Mouse (Mus musculus): ENCODE measurements around the gene Eif3i. TPM values are rescaled to one million over a fixed set of nuclear protein-coding genes. Genes with fewer than 3 reads are reported as not detected.
"Not testable (repeated sequence)": the region's sequence is repeated elsewhere in the genome, so short reads cannot be mapped to it uniquely, and the experiment has no call there.

Gene Eif3i
- total RNA-seq, 4 experiments from 2014 or later: 142 to 156 (median 148) TPM

- peak in 1 of 2 experiments; percentile 35 for DNase-seq (ENCODE audit: low spot score in 2 of 2)
Measured at GRCm38 (mm10) chr4:129576863-129577491, 23.5 kb downstream of the Eif3i start.

GRCm38 (mm10) chr4:129575171-129575844 lies 25.1 kb downstream of the Eif3i start:
- no peak for DNase-seq (ENCODE audit: low spot score in 2 of 2)

- DNase-seq (ENCODE audit: low spot score in 2 of 2): no peak
Measured at GRCm38 (mm10) chr4:129573430-129573829, 27.0 kb downstream of the Eif3i start, which contains the start of gene Lck. Lck (minus strand) TSS chr4:129573641.

GRCm38 (mm10) chr4:129573093-129573370 lies 27.4 kb downstream of the Eif3i start:
- no peak for DNase-seq (ENCODE audit: low spot score in 2 of 2)

- DNase-seq (ENCODE audit: low spot score in 2 of 2): no peak
Measured at GRCm38 (mm10) chr4:129572236-129573092, 28.0 kb downstream of the Eif3i start.

- DNase-seq (ENCODE audit: low spot score in 2 of 2): no peak
Measured at GRCm38 (mm10) chr4:129571551-129572084, 28.8 kb downstream of the Eif3i start.

- no peak for DNase-seq (ENCODE audit: low spot score in 2 of 2)
Measured at GRCm38 (mm10) chr4:129570028-129570427, 30.4 kb downstream of the Eif3i start.

GRCm38 (mm10) chr4:129568366-129568765 lies 32.1 kb downstream of the Eif3i start:
- no peak for DNase-seq (ENCODE audit: low spot score in 2 of 2)

- no peak for DNase-seq (ENCODE audit: low spot score in 2 of 2)
Measured at GRCm38 (mm10) chr4:129565139-129565538, 35.3 kb downstream of the Eif3i start.

- DNase-seq (ENCODE audit: low spot score in 2 of 2): no peak
Measured at GRCm38 (mm10) chr4:129563718-129564117, 36.7 kb downstream of the Eif3i start.

GRCm38 (mm10) chr4:129561184-129561583 lies 39.3 kb downstream of the Eif3i start:
- no peak for DNase-seq (ENCODE audit: low spot score in 2 of 2)

GRCm38 (mm10) chr4:129558321-129558955 lies 42.0 kb downstream of the Eif3i start:
- DNase-seq (ENCODE audit: low spot score in 2 of 2): no peak

GRCm38 (mm10) chr4:129557256-129557808 lies 43.1 kb downstream of the Eif3i start:
- no peak for DNase-seq (ENCODE audit: low spot score in 2 of 2)

GRCm38 (mm10) chr4:129556532-129557223 lies 43.8 kb downstream of the Eif3i start:
- peak; percentile 70 to 75 for DNase-seq (ENCODE audit: low spot score in 2 of 2)

GRCm38 (mm10) chr4:129555862-129556531 lies 44.5 kb downstream of the Eif3i start:
- no peak for DNase-seq (ENCODE audit: low spot score in 2 of 2)

- DNase-seq (ENCODE audit: low spot score in 2 of 2): no peak
Measured at GRCm38 (mm10) chr4:129555421-129555861, 45.0 kb downstream of the Eif3i start.

- not testable (repeated sequence) for DNase-seq (ENCODE audit: low spot score in 2 of 2)
Measured at GRCm38 (mm10) chr4:129554512-129554911, 45.9 kb downstream of the Eif3i start.

- no peak for DNase-seq (ENCODE audit: low spot score in 2 of 2)
Measured at GRCm38 (mm10) chr4:129550295-129550694, 50.2 kb downstream of the Eif3i start.

GRCm38 (mm10) chr4:129549306-129549705 lies 51.1 kb downstream of the Eif3i start:
- no peak for DNase-seq (ENCODE audit: low spot score in 2 of 2)

GRCm38 (mm10) chr4:129547631-129548030 lies 52.8 kb downstream of the Eif3i start:
- not testable (repeated sequence) for DNase-seq (ENCODE audit: low spot score in 2 of 2)
